Mouse (Mus musculus): ENCODE results near the gene Klf5. TPM values are rescaled to one million over a fixed set of nuclear protein-coding genes. Genes with fewer than 3 reads are reported as not detected.

Gene Klf5
- total RNA-seq (2023) = under 1 TPM in 1 of 2 experiments, not detected in 1; 0.58 TPM

DNA sequence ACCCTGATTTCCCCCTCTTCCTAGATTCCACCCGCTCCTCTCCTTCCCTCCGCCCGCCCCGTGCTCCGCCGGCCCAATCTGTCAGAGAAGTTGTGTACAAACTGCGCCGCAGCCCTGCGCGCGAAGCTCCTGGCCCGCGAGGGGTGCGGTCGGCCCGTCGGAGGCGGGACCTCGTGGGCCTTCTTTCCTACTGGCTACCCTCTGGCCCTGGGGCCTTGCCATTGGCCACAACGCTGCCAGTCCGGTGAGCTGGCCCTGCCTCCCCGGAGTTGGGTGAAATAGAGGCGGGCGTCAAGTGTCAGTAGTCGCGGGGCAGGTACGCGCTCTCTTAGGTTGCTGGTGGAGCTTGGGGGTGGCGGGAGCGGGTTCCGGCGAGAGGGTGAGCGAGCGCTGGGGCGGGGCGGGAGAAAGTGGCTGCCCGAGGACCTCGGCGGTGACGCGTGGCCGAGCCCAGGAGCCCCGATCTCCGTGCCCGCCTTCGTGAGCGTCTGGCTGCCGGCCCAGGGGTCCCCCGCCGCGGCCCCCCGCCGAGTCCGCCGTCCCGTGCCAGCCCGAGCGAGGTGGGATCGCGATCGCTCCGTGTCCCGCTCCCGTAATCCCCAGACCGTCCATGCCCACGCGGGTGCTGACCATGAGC lies at the start of gene Klf5:
Klf5 (plus strand) TSS at position 307 of the 637 bp plus-strand sequence.

Other genes starting within 250 kb of the Klf5 start
- gene Pibf1, start 199.3 kb upstream of the Klf5 start, total RNA-seq (2023) = 10 to 100 TPM; 14.1 to 15.6 TPM
- 10 to 100 TPM in 1 of 2 experiments, 1 to 10 TPM in 1; 8.5 to 11.0 TPM for gene Dis3, start 198.9 kb upstream of the Klf5 start, total RNA-seq (2023)

Measured in monocyte, adult 59 days (primary cell).